Mouse (Mus musculus) liver, embryonic 13.5 days (tissue): ENCODE data around the gene Myo9b. TPM values are rescaled to one million over a fixed set of nuclear protein-coding genes. Genes with fewer than 3 reads are reported as not detected.
A peak's percentile ranks its signal among the peaks of the same experiment; 100 is the strongest.

Experiments
- ATAC-seq: fragments of 200-750 bp; cut with Nextera tagmentation; 2 replicates; pipeline ENCODE4 v1.8.0; 2017; ENCODE audit warnings: low read depth, mild to moderate bottlenecking, moderate number of reproducible peaks, moderate library complexity
- DNase-seq: peaks from one replicate; pipeline ENCODE4 v3.0.0; 2022
- H3K27ac ChIP-seq: fragments of 300-500 bp; sonication (generic); 2 replicates; pipeline ENCODE4 v1.5.1; 2015; ENCODE audit warnings: moderate library complexity, mild to moderate bottlenecking, inconsistent platforms
- H3K27me3 ChIP-seq: fragments of 300-500 bp; sonication (generic); 2 replicates; pipeline ENCODE4 v1.6.1; 2015; ENCODE audit warnings: mild to moderate bottlenecking, inconsistent platforms
- H3K36me3 ChIP-seq: fragments of 300-500 bp; sonication (generic); 2 replicates; pipeline ENCODE4 v1.6.1; 2015; ENCODE audit warnings: mild to moderate bottlenecking, inconsistent platforms
- H3K4me1 ChIP-seq: fragments of 300-500 bp; sonication (generic); replicated peaks from 2 replicates; pipeline ENCODE4 v1.6.1; 2015; ENCODE audit warnings: inconsistent platforms
- H3K4me2 ChIP-seq: fragments of 300-500 bp; sonication (generic); 2 replicates; pipeline ENCODE4 v1.6.1; 2015; ENCODE audit warnings: inconsistent platforms, mild to moderate bottlenecking, moderate library complexity
- H3K4me3 ChIP-seq: fragments of 300-500 bp; sonication (generic); replicated peaks from 2 replicates; pipeline ENCODE4 v1.5.1; 2015; ENCODE audit warnings: mild to moderate bottlenecking, inconsistent platforms
- H3K9ac ChIP-seq: fragments of 300-500 bp; sonication (generic); 2 replicates; pipeline ENCODE4 v1.6.1; 2015; ENCODE audit warnings: mild to moderate bottlenecking, inconsistent platforms
- H3K9me3 ChIP-seq: fragments of 300-500 bp; sonication (generic); replicated peaks from 2 replicates; pipeline ENCODE4 v1.6.1; 2016; ENCODE audit warnings: inconsistent platforms
- WGBS: fragments of 180-500 bp; shearing (Covaris S2); methylation state at CpG from one replicate; pipeline ENCODE4 v1.1.7; 2015; ENCODE audit not compliant: insufficient replicate concordance; 5-methylcytosine and 5-hydroxymethylcytosine counted together
- polyA plus RNA-seq: library from polyadenylated mRNA; unstranded; fragments of >200 nt; fragmentation: Nextera tagmentation; extraction: Ambion mirVana; gene quantifications from 2 replicates; pipeline ENCODE4 v1.2.1, GENCODE M21; 2015

Gene Myo9b
- polyA plus RNA-seq, 1 experiment from 2014 or later: 6.8 TPM

DNA sequence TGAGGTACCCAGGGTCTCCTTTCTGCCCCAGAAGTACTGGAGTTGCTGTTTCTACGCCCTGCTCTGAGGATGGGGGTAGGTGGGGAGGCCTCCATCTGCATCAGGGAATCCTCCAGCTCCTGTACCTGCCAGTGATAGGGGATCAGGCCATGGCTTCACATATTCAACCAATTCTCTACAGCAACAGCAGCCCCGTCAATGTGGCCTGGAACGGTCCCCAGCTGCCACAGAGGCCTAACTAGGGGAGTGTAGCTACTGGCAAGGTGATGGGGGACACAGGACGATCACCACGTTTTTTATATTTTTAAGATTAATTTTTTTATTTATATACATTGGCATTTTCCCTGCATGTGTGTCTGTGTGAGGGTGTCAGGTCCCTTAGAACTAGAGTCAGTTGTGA, 119.9 kb downstream of the Myo9b start:
- WGBS: 68% methylated on average over 5 of the region's 5 CpGs
- H3K27ac ChIP-seq: no peak overlapping the region
- no peak for ATAC-seq
- no peaks in the 10 kb centered on the region for H3K36me3 ChIP-seq
- H3K4me1 ChIP-seq: peaks cover 31% of the 10 kb centered on the region
- no peak overlapping the region for H3K9ac ChIP-seq
- DNase-seq: no peak
- H3K27me3 ChIP-seq: no peaks in the 10 kb centered on the region
- no peak overlapping the region for H3K4me3 ChIP-seq
- H3K4me2 ChIP-seq: no peak overlapping the region
- H3K9me3 ChIP-seq: no peaks in the 10 kb centered on the region

GRCm38 (mm10) chr8:71392871-71393270, 120.4 kb downstream of the Myo9b start:
- H3K4me3 ChIP-seq: 0 out of 2 replicates have a peak overlapping the region, but pooled peaks have one; percentile 9
- H3K4me2 ChIP-seq: peak overlapping the region; percentile 42
- 0 out of 2 replicates have a peak overlapping the region, but pooled peaks have one; percentile 23 for H3K9ac ChIP-seq
- no peaks in the 10 kb centered on the region for H3K9me3 ChIP-seq
- DNase-seq: peak; percentile 46
- ATAC-seq: 0 out of 2 replicates have a peak, but pooled peaks have one; percentile 16
- H3K36me3 ChIP-seq: 0 out of 2 replicates have a peak, but pooled peaks cover 2% of the 10 kb centered on the region
- no peak overlapping the region for H3K27ac ChIP-seq
- H3K4me1 ChIP-seq: peaks cover 34% of the 10 kb centered on the region
- WGBS: 4% methylated on average over 3 of the region's 3 CpGs
- no peaks in the 10 kb centered on the region for H3K27me3 ChIP-seq

DNA sequence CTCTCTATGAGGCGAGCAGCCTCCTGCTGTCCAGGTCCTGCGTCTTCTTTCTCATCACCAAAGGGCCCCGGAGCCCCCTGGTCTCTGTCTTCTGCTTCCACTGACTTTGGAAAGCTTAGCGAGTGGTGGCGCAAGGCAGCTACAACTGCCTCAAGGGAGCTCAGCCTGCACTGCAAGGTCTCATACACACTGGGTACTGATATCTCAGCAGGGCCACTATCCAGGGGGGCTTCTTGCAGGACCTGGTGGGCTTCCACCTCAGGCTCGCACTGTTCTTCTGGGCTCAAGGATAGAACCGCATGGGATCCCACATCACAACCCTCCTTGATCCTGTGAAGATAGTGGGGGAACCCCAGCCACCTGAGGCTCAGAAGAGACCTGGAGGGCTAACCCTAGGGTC, 122.0 kb downstream of the Myo9b start:
- H3K4me2 ChIP-seq: peak overlapping the region; percentile 27
- no peak for ATAC-seq

DNA sequence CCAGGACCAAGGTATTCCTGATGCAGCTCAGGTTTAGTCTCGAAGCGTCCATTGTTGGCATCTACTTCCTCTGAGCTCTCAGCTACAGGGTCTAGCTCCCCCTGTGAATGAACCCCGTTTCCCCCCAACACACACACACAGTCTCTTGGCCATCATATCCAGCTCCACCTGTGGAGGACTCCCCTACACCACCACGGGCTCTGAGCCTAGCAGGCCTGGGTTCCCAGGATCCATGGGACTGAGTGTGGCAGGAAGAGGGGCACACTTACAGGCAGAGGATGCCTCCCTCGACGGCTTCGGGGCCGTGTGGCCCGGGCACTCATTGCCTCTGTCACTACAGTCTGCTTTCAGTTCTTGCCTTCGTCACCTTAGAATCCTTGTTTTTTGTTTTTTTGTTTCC, 122.6 kb downstream of the Myo9b start:
- Histone ChIP-seq H3K9ac (peak overlapping the region; percentile 26; the same call in 1 of the 2 replicates), H3K4me2 (peak overlapping the region; percentile 20; the same call in 1 of the 2 replicates), H3K27ac (no peak overlapping the region), H3K27me3 (no peaks in the 10 kb centered on the region), H3K36me3 (peaks cover 20% of the 10 kb centered on the region), H3K9me3 (no peaks in the 10 kb centered on the region), H3K4me3 (no peak overlapping the region), H3K4me1 (peaks cover 31% of the 10 kb centered on the region)
- 67% methylated on average over 10 of the region's 10 CpGs for WGBS
- DNase-seq: no peak
- ATAC-seq: no peak

More for the DNA sequence above, 122.0 kb downstream of the Myo9b start:
- WGBS: 73% methylated on average over 7 of the region's 7 CpGs
- peaks cover 31% of the 10 kb centered on the region for H3K4me1 ChIP-seq
- H3K4me3 ChIP-seq: no peak overlapping the region
- H3K27me3 ChIP-seq: no peaks in the 10 kb centered on the region
- H3K9me3 ChIP-seq: no peaks in the 10 kb centered on the region
- no peak for DNase-seq
- H3K36me3 ChIP-seq: peaks cover 14% of the 10 kb centered on the region
- H3K27ac ChIP-seq: no peak overlapping the region
- no peak overlapping the region for H3K9ac ChIP-seq

- Histone ChIP-seq H3K4me3 (peak within 1 kb of the TSS; percentile 87), H3K4me2 (peak within 1 kb of the TSS; percentile 87), H3K36me3 (peaks cover 23% of the 10 kb centered on the region), H3K27ac (peak within 1 kb of the TSS; percentile 80), H3K9ac (peak within 1 kb of the TSS; percentile 51), H3K9me3 (no peaks in the 10 kb centered on the region), H3K4me1 (peaks cover 31% of the 10 kb centered on the region), H3K27me3 (no peaks in the 10 kb centered on the region)
- ATAC-seq (no peak), DNase-seq (no peak)
- 65% methylated on average over 9 of the region's 9 CpGs for WGBS
Measured at GRCm38 (mm10) chr8:71395629-71396028, 123.1 kb downstream of the Myo9b start, which contains the start of gene Ushbp1. Gene Ushbp1 (minus strand): TSS chr8:71395802.

DNA sequence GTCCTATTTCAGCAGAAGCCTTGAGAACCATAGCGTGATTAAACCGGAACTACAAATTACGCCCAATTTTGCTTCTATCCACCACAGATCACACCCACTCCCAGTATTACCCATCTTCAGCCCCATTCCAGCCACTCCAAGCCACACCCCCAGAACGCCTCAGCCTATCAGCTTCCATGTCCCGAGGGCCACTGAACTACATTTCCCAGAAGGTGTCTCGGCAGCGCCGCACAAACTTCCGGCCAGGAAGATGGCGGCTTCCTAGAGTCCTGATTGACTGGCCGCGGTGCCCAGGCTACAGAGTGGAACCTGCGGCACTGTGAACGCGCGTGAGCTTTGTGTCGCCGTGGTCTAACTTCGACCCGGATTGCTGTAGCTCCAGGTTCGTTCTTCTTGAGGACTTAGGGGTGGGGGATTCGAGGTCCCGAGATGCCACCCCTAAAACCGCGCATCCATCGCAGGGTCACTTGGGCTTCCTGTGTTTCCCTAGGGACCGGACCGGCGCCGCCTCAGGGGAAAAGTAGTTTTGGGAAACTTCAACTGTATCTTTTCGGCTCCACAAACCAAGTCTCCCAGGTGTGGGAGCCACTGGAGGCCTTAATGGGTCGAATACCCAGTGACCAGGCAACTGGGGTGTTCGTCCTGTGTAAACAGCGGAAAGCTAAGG, 124.3 kb downstream of the Myo9b start, which contains the start of gene Babam1:
Gene Babam1 (plus strand): TSS at position 223 of the 667 bp plus-strand sequence.
- H3K36me3 ChIP-seq: peaks cover 30% of the 10 kb centered on the region
- H3K9ac ChIP-seq: peak within 1 kb of the TSS; percentile 86
- H3K4me3 ChIP-seq: peak within 1 kb of the TSS; percentile 87
- under 1% methylated on average over 34 of the region's 34 CpGs for WGBS
- H3K27ac ChIP-seq: peak within 1 kb of the TSS; percentile 80
- DNase-seq: peak; percentile 90
- ATAC-seq: peak; percentile 95
- peaks cover 31% of the 10 kb centered on the region for H3K4me1 ChIP-seq
- H3K9me3 ChIP-seq: no peaks in the 10 kb centered on the region
- peak within 1 kb of the TSS; percentile 87 for H3K4me2 ChIP-seq
- H3K27me3 ChIP-seq: no peaks in the 10 kb centered on the region

DNA sequence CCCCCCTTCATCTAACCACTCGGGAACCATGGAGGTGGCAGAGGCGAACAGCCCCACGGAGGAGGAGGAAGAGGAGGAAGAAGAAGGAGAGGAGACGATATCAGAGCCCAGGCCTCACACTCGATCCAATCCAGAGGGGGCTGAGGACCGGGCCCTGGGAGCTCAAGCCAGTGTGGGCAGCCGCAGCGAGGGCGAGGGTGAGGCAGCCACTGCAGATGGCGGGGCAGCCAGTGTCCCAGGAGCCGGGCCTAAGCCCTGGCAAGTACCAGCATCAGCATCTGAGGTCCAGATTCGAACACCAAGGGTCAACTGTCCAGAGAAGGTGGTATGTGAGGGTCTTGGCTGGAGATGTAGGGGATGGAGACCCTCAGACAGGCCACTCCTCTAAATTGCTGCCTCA, 125.2 kb downstream of the Myo9b start:
- H3K9ac ChIP-seq: peak overlapping the region; percentile 86
- WGBS: 71% methylated on average over 12 of the region's 12 CpGs
- ATAC-seq (no peak), DNase-seq (no peak)
- H3K9me3 ChIP-seq: no peaks in the 10 kb centered on the region
- no peak overlapping the region for H3K27ac ChIP-seq
- H3K4me2 ChIP-seq: peak overlapping the region; percentile 87
- H3K27me3 ChIP-seq: no peaks in the 10 kb centered on the region
- peaks cover 30% of the 10 kb centered on the region for H3K36me3 ChIP-seq
- peaks cover 30% of the 10 kb centered on the region for H3K4me1 ChIP-seq
- H3K4me3 ChIP-seq: peak overlapping the region; percentile 87

GRCm38 (mm10) chr8:71400826-71401225, 128.3 kb downstream of the Myo9b start:
- WGBS: 80% methylated on average over 2 of the region's 2 CpGs
- H3K4me2 ChIP-seq: no peak overlapping the region
- H3K27me3 ChIP-seq: no peaks in the 10 kb centered on the region
- H3K9me3 ChIP-seq: no peaks in the 10 kb centered on the region
- no peak overlapping the region for H3K9ac ChIP-seq
- DNase-seq: no peak
- peaks cover 30% of the 10 kb centered on the region for H3K36me3 ChIP-seq
- no peak overlapping the region for H3K27ac ChIP-seq
- no peak for ATAC-seq
- H3K4me3 ChIP-seq: no peak overlapping the region
- H3K4me1 ChIP-seq: peaks cover 37% of the 10 kb centered on the region

DNA sequence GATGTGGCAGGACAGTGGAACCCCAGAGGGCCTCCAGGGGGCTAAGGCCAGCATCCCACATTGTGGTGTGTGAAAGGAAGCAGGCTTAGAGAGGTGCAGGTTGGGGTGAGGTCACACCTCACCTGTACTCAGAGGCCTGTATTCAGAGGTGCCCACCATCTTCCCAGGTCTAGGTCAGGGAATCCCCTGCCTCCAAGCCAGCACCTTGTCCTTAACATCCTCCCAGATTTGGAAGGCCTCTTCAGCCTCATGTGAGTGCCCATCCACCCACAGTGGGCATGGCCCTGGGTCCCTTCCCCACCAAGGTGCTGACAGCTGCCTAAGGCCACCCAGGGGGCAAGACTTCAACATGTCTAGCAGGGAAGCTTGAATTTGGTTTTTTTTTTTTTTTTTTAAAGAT, 128.9 kb downstream of the Myo9b start:
- ATAC-seq: no peak
- Histone ChIP-seq H3K9ac (no peak overlapping the region), H3K4me1 (peaks cover 33% of the 10 kb centered on the region), H3K27ac (no peak overlapping the region; the same call in 1 of the 2 replicates), H3K4me3 (no peak overlapping the region), H3K36me3 (peaks cover 30% of the 10 kb centered on the region), H3K9me3 (no peaks in the 10 kb centered on the region), H3K27me3 (no peaks in the 10 kb centered on the region), H3K4me2 (no peak overlapping the region)
- no peak for DNase-seq

GRCm38 (mm10) chr8:71402446-71402964, 130.0 kb downstream of the Myo9b start:
- peaks cover 37% of the 10 kb centered on the region for H3K36me3 ChIP-seq
- WGBS: 82% methylated on average over 9 of the region's 9 CpGs
- H3K9me3 ChIP-seq: no peaks in the 10 kb centered on the region
- ATAC-seq (no peak), DNase-seq (no peak)
- no peak overlapping the region for H3K4me2 ChIP-seq
- H3K9ac ChIP-seq: no peak overlapping the region
- H3K27me3 ChIP-seq: no peaks in the 10 kb centered on the region
- H3K4me3 ChIP-seq: no peak overlapping the region
- peaks cover 38% of the 10 kb centered on the region for H3K4me1 ChIP-seq
- no peak overlapping the region for H3K27ac ChIP-seq

DNA sequence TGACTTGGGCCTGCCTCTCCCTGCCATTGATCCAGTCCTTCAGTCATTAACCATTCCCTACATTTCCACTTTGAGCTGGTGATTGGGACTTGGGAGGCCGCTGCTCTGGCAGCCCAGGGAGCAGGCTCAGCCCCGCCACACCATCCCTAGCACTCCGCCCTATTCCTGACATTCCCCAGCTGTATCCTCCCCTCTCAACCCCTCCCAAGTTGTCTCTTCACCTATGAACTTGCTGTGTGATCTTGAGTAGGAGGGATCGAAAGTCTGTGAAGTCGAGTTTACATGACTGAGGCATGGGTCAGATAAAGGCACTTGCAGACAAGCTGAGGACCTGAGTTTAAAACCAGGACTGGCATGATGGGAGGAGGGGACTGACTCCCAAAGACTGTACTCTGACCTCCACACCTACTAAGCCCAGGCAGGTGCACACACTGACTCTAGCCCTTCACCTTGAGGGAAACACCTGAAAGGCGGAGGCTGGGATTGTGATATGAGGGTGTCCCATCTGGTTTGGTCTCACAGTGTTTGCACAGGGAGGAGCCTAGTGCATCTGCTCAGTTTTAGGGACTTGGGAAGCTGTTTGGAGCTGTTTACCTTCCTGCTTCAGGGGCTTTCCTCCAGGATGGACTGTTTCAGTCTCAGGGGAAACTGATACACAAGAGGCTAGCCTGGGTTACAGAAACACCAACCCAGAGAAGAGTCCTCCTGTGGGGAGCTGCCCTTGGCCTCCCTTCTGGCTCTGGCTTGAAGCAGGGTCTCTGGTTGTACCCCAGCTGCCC, 130.8 kb downstream of the Myo9b start:
- Histone ChIP-seq H3K36me3 (peaks cover 41% of the 10 kb centered on the region), H3K9me3 (no peaks in the 10 kb centered on the region), H3K4me2 (no peak overlapping the region), H3K4me3 (no peak overlapping the region), H3K4me1 (peaks cover 41% of the 10 kb centered on the region), H3K27ac (0 out of 2 replicates have a peak overlapping the region, but pooled peaks have one; percentile 20), H3K27me3 (no peaks in the 10 kb centered on the region), H3K9ac (no peak overlapping the region)
- no peak for DNase-seq
- 72% methylated on average over 6 of the region's 6 CpGs for WGBS
- ATAC-seq: no peak
